Mouse (Mus musculus): ENCODE results near the gene Ddhd1. TPM values are rescaled to one million over a fixed set of nuclear protein-coding genes. Genes with fewer than 3 reads are reported as not detected.

Ddhd1 gene
- polyA plus RNA-seq, 1 experiment: 16.2 TPM

- peak overlapping the region; percentile 85 for H3K27ac ChIP-seq (ENCODE audit: insufficient read depth, low read depth, low read length)
- H3K4me1 ChIP-seq (ENCODE audit: control insufficient read depth, insufficient read depth, insufficient read length, low read length): peaks cover 18% of the 10 kb centered on the region
- H3K36me3 ChIP-seq (ENCODE audit: control insufficient read depth, insufficient read depth, low read length): no peaks in the 10 kb centered on the region
- no peaks in the 10 kb centered on the region for H3K27me3 ChIP-seq (ENCODE audit: control insufficient read depth, insufficient read depth, low read length)
- TF ChIP-seq CTCF (IDR thresholded peaks at IDR 0.05; ENCODE audit: extremely low read depth, insufficient read length, insufficient replicate concordance, low read depth, low read length): no peak
- TF ChIP-seq POLR2A (IDR thresholded peaks at IDR 0.05; ENCODE audit: low read depth, low read length): no peak
- WGBS: under 1% methylated on average over 69 of the region's 69 CpGs
- peak overlapping the region; percentile 70 for H3K4me3 ChIP-seq (ENCODE audit: low read depth, low read length)
These were observed 907 bp downstream of the Ddhd1 start for GRCm38 (mm10) chr14:45656831-45657640.

GRCm38 (mm10) chr14:45654876-45655416 is 3.0 kb downstream of the Ddhd1 start:
- Histone ChIP-seq H3K27me3 (ENCODE audit: control insufficient read depth, insufficient read depth, low read length) (no peaks in the 10 kb centered on the region), H3K4me1 (ENCODE audit: control insufficient read depth, insufficient read depth, insufficient read length, low read length) (peaks cover 15% of the 10 kb centered on the region), H3K4me3 (ENCODE audit: low read depth, low read length) (peak overlapping the region; percentile 37), H3K27ac (ENCODE audit: insufficient read depth, low read depth, low read length) (peak overlapping the region; percentile 9; the same call in 1 of the 2 replicates), H3K36me3 (ENCODE audit: control insufficient read depth, insufficient read depth, low read length) (no peaks in the 10 kb centered on the region)
- TF ChIP-seq POLR2A (IDR thresholded peaks at IDR 0.05; ENCODE audit: low read depth, low read length) (no peak), CTCF (IDR thresholded peaks at IDR 0.05; ENCODE audit: extremely low read depth, insufficient read length, insufficient replicate concordance, low read depth, low read length) (no peak)
- WGBS: 63% methylated on average over 13 of the region's 13 CpGs

GRCm38 (mm10) chr14:45653756-45654155 is 4.2 kb downstream of the Ddhd1 start:
- peaks cover 14% of the 10 kb centered on the region for H3K4me1 ChIP-seq (ENCODE audit: control insufficient read depth, insufficient read depth, insufficient read length, low read length)
- TF ChIP-seq CTCF (IDR thresholded peaks at IDR 0.05; ENCODE audit: extremely low read depth, insufficient read length, insufficient replicate concordance, low read depth, low read length) (no peak), POLR2A (IDR thresholded peaks at IDR 0.05; ENCODE audit: low read depth, low read length) (no peak)
- WGBS: 84% methylated on average over 2 of the region's 2 CpGs

GRCm38 (mm10) chr14:45648999-45649818 is 8.7 kb downstream of the Ddhd1 start:
- TF ChIP-seq POLR2A (IDR thresholded peaks at IDR 0.05; ENCODE audit: low read depth, low read length) (no peak), CTCF (IDR thresholded peaks at IDR 0.05; ENCODE audit: extremely low read depth, insufficient read length, insufficient replicate concordance, low read depth, low read length) (no peak)
- H3K4me3 ChIP-seq (ENCODE audit: low read depth, low read length): no peak overlapping the region
- no peaks in the 10 kb centered on the region for H3K27me3 ChIP-seq (ENCODE audit: control insufficient read depth, insufficient read depth, low read length)
- 76% methylated on average over 11 of the region's 11 CpGs for WGBS
- no peak overlapping the region for H3K27ac ChIP-seq (ENCODE audit: insufficient read depth, low read depth, low read length)
- no peaks in the 10 kb centered on the region for H3K36me3 ChIP-seq (ENCODE audit: control insufficient read depth, insufficient read depth, low read length)
- H3K4me1 ChIP-seq (ENCODE audit: control insufficient read depth, insufficient read depth, insufficient read length, low read length): no peaks in the 10 kb centered on the region; the same call in 1 of the 2 replicates

More at GRCm38 (mm10) chr14:45653756-45654155, 4.2 kb downstream of the Ddhd1 start:
- Histone ChIP-seq H3K27ac (ENCODE audit: insufficient read depth, low read depth, low read length) (no peak overlapping the region), H3K27me3 (ENCODE audit: control insufficient read depth, insufficient read depth, low read length) (no peaks in the 10 kb centered on the region), H3K4me3 (ENCODE audit: low read depth, low read length) (no peak overlapping the region), H3K36me3 (ENCODE audit: control insufficient read depth, insufficient read depth, low read length) (no peaks in the 10 kb centered on the region)

GRCm38 (mm10) chr14:45648144-45648543 is 9.8 kb downstream of the Ddhd1 start:
- Histone ChIP-seq H3K36me3 (ENCODE audit: control insufficient read depth, insufficient read depth, low read length) (no peaks in the 10 kb centered on the region), H3K4me3 (ENCODE audit: low read depth, low read length) (no peak overlapping the region), H3K4me1 (ENCODE audit: control insufficient read depth, insufficient read depth, insufficient read length, low read length) (no peaks in the 10 kb centered on the region; the same call in 1 of the 2 replicates), H3K27ac (ENCODE audit: insufficient read depth, low read depth, low read length) (no peak overlapping the region), H3K27me3 (ENCODE audit: control insufficient read depth, insufficient read depth, low read length) (no peaks in the 10 kb centered on the region)
- 84% methylated on average over 3 of the region's 3 CpGs for WGBS
- TF ChIP-seq CTCF (IDR thresholded peaks at IDR 0.05; ENCODE audit: extremely low read depth, insufficient read length, insufficient replicate concordance, low read depth, low read length): no peak
- no peak for TF ChIP-seq POLR2A (IDR thresholded peaks at IDR 0.05; ENCODE audit: low read depth, low read length)

GRCm38 (mm10) chr14:45647632-45648031 is 10.3 kb downstream of the Ddhd1 start:
- Histone ChIP-seq H3K27ac (ENCODE audit: insufficient read depth, low read depth, low read length) (no peak overlapping the region), H3K4me3 (ENCODE audit: low read depth, low read length) (no peak overlapping the region), H3K36me3 (ENCODE audit: control insufficient read depth, insufficient read depth, low read length) (no peaks in the 10 kb centered on the region), H3K4me1 (ENCODE audit: control insufficient read depth, insufficient read depth, insufficient read length, low read length) (no peaks in the 10 kb centered on the region; the same call in 1 of the 2 replicates), H3K27me3 (ENCODE audit: control insufficient read depth, insufficient read depth, low read length) (no peaks in the 10 kb centered on the region)
- 90% methylated on average over 11 of the region's 11 CpGs for whole genome bisulfite sequencing
- TF ChIP-seq POLR2A (IDR thresholded peaks at IDR 0.05; ENCODE audit: low read depth, low read length) (no peak), CTCF (IDR thresholded peaks at IDR 0.05; ENCODE audit: extremely low read depth, insufficient read length, insufficient replicate concordance, low read depth, low read length) (no peak)
